ENCODE assay signal across 8 mouse cellular contexts in the genomic region with DNA sequence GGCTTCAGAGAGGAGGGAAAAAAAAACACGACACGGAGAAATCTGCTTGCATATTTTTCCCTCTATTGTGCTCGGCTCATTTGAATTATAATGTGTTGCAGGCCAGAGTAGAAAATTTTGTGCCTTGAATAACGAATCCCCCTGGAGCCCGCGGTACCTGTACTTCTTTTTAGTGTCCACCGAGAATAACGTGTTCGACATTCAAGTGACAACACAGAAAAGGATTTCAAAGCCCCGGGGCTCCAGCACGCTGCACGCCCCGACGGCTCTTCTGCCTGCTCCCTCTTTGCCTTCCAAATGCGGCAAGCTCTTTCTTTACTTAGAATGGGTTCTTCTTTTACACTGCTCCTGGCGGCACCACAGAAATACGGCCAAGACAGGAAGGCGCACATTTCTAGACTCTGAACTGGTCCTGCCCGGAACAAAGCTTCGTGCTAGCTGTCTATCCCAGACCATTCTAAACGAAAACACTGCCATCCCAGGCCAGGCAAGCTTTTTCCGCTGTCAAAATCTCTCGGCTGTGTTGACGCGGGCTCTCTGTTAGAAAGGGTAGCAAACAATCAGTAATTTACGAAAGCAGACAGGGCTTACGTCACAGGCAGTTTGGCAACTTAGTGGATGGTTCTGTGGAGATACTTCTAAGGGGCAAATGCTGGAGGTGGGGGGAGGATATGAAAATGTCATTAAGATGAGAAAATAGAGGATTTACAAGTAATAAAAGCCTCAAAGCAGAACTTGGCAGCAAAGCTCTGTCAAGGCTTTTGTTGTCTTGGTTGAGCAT.
A peak's percentile ranks its signal among the peaks of the same experiment; 100 is the strongest.
DNase-seq lines count a peak whose midpoint lies in the region; ATAC-seq lines count a peak whose summit lies in the region.

No protein-coding gene starts in this region.

- peaks cover 39% of the 10 kb centered on the region for H3K27me3 ChIP-seq in heart, embryonic 11.5 days (ENCODE audit: control insufficient read depth, insufficient read depth, low read length)
- peaks cover 20% of the 10 kb centered on the region for H3K27me3 ChIP-seq in kidney, embryonic 14.5 days (ENCODE audit: control insufficient read depth, insufficient read depth, low read length)
- H3K27me3 ChIP-seq in limb, embryonic 12.5 days: peaks cover 52% of the 10 kb centered on the region
- H3K27me3 ChIP-seq in midbrain, embryonic 13.5 days: peaks cover 14% of the 10 kb centered on the region; the same call in 1 of the 2 replicates

- H3K9ac ChIP-seq in heart, embryonic 11.5 days (ENCODE audit: low read depth, low read length): 0 out of 2 replicates have a peak overlapping the region, but pooled peaks have one; percentile 54
- peak overlapping the region; percentile 44 for H3K9ac ChIP-seq in kidney, embryonic 14.5 days (ENCODE audit: low read depth, low read length)
- H3K9ac ChIP-seq in limb, embryonic 12.5 days (replicated peaks): no peak overlapping the region
- peak overlapping the region; percentile 63 for H3K9ac ChIP-seq in midbrain, embryonic 13.5 days (replicated peaks)

- 4% methylated on average over 27 of the region's 27 CpGs for WGBS in heart, embryonic 11.5 days (ENCODE audit: insufficient replicate concordance)
- WGBS in kidney, embryonic 14.5 days: 2% methylated on average over 27 of the region's 27 CpGs
- WGBS in limb, embryonic 12.5 days: 4% methylated on average over 27 of the region's 27 CpGs
- under 1% methylated on average over 27 of the region's 27 CpGs for WGBS in midbrain, embryonic 13.5 days

- peak overlapping the region; percentile 42 for H3K4me3 ChIP-seq in heart, embryonic 11.5 days (ENCODE audit: low read depth, low read length)
- H3K4me3 ChIP-seq in kidney, embryonic 14.5 days (ENCODE audit: low read length): peak overlapping the region; percentile 42
- H3K4me3 ChIP-seq in limb, embryonic 12.5 days (replicated peaks): peak overlapping the region; percentile 41
- peak overlapping the region; percentile 37 for H3K4me3 ChIP-seq in midbrain, embryonic 13.5 days (replicated peaks)

- DNase-seq in adrenal gland, adult (ENCODE audit: inconsistent age in 2 of 2, low spot score in 1 of 2): peak; percentile 51 to 88
- no peak for DNase-seq in adrenal gland, postnatal 4 days (ENCODE audit: low spot score in 2 of 2)
- DNase-seq in cerebellum, postnatal 36 days: peak; percentile 14 to 23
- DNase-seq in thymus, postnatal 4 days: peak; percentile 33

- no peak for ATAC-seq in heart, embryonic 11.5 days (replicated peaks; ENCODE audit: insufficient number of reproducible peaks, low FRiP score, low TSS enrichment)
- no peak for ATAC-seq in kidney, embryonic 14.5 days (ENCODE audit: low FRiP score, low TSS enrichment)
- ATAC-seq in limb, embryonic 12.5 days (ENCODE audit: insufficient number of reproducible peaks, insufficient read depth, low FRiP score, low TSS enrichment, low read depth): no peak
- peak; percentile 60 for ATAC-seq in midbrain, embryonic 13.5 days

- peaks cover 8% of the 10 kb centered on the region; the same call in 1 of the 2 replicates for H3K4me1 ChIP-seq in heart, embryonic 11.5 days (ENCODE audit: control insufficient read depth, insufficient read depth, low read length)
- H3K4me1 ChIP-seq in kidney, embryonic 14.5 days (ENCODE audit: control insufficient read depth, insufficient read depth, low read length): peaks cover 5% of the 10 kb centered on the region; the same call in 1 of the 2 replicates
- peaks cover 18% of the 10 kb centered on the region for H3K4me1 ChIP-seq in limb, embryonic 12.5 days (replicated peaks)
- H3K4me1 ChIP-seq in midbrain, embryonic 13.5 days (replicated peaks): peaks cover 33% of the 10 kb centered on the region

- H3K36me3 ChIP-seq in heart, embryonic 11.5 days (ENCODE audit: control insufficient read depth, insufficient read depth, low read length): no peaks in the 10 kb centered on the region
- H3K36me3 ChIP-seq in kidney, embryonic 14.5 days (ENCODE audit: control insufficient read depth, insufficient read depth, low read length): no peaks in the 10 kb centered on the region
- no peaks in the 10 kb centered on the region for H3K36me3 ChIP-seq in limb, embryonic 12.5 days
- H3K36me3 ChIP-seq in midbrain, embryonic 13.5 days: no peaks in the 10 kb centered on the region

- H3K9me3 ChIP-seq in heart, embryonic 11.5 days (replicated peaks; ENCODE audit: control insufficient read depth, low read length): no peaks in the 10 kb centered on the region
- H3K9me3 ChIP-seq in kidney, embryonic 14.5 days (ENCODE audit: control insufficient read depth, low read length): no peaks in the 10 kb centered on the region
- no peaks in the 10 kb centered on the region for H3K9me3 ChIP-seq in limb, embryonic 12.5 days
- H3K9me3 ChIP-seq in midbrain, embryonic 13.5 days: no peaks in the 10 kb centered on the region

- no peak overlapping the region for H3K27ac ChIP-seq in heart, embryonic 11.5 days (ENCODE audit: low read depth, low read length)
- H3K27ac ChIP-seq in kidney, embryonic 14.5 days (ENCODE audit: low read depth, low read length): no peak overlapping the region
- H3K27ac ChIP-seq in limb, embryonic 12.5 days: no peak overlapping the region
- peak overlapping the region; percentile 80 for H3K27ac ChIP-seq in midbrain, embryonic 13.5 days

- peak overlapping the region; percentile 79 for H3K4me2 ChIP-seq in heart, embryonic 11.5 days
- H3K4me2 ChIP-seq in kidney, embryonic 14.5 days (replicated peaks; ENCODE audit: low read depth, low read length): peak overlapping the region; percentile 46
- H3K4me2 ChIP-seq in limb, embryonic 12.5 days: peak overlapping the region; percentile 59
- peak overlapping the region; percentile 62 for H3K4me2 ChIP-seq in midbrain, embryonic 13.5 days (replicated peaks)

Comparison
In these comparisons a context has a peak if more than half of its experiments do, and no peak if none do; other contexts are left out.
1. DNase-seq: peak in adrenal gland, adult (2 of 2), cerebellum, postnatal 36 days (2 of 2) and thymus, postnatal 4 days (single experiment); none in adrenal gland, postnatal 4 days (0 of 2).
2. Peak in every context shown above with its lines, with median percentiles within 50 percentile points of each other: H3K4me2 ChIP-seq and H3K4me3 ChIP-seq.